Mouse (Mus musculus) hindbrain, embryonic 16.5 days (tissue): Measurements from ENCODE around the gene Atad2b. TPM values are rescaled to one million over a fixed set of nuclear protein-coding genes. Genes with fewer than 3 reads are reported as not detected.
"Not testable (repeated sequence)": the region's sequence is repeated elsewhere in the genome, so short reads cannot be mapped to it uniquely, and the experiment has no call there.

Experiments
- ATAC-seq: fragments of 200-750 bp; cut with Nextera tagmentation; 2 replicates; pipeline ENCODE4 v1.8.0; 2017; ENCODE audit warnings: moderate TSS enrichment, moderate library complexity
- H3K27ac ChIP-seq: fragments of 300-500 bp; sonication (generic); 2 replicates; pipeline ENCODE4 v1.5.1; 2014; ENCODE audit warnings: low read depth, mild to moderate bottlenecking, control low read depth, low read length, moderate library complexity
- H3K27me3 ChIP-seq: fragments of 300-500 bp; sonication (generic); replicated peaks from 2 replicates; pipeline ENCODE4 v1.6.1; 2014; ENCODE audit warnings: low read length; ENCODE audit not compliant: control insufficient read depth, insufficient read depth
- H3K36me3 ChIP-seq: fragments of 300-500 bp; sonication (generic); 2 replicates; pipeline ENCODE4 v1.6.1; 2014; ENCODE audit warnings: mild to moderate bottlenecking, low read length, moderate library complexity, mixed read lengths; ENCODE audit not compliant: control insufficient read depth, insufficient read depth
- H3K4me1 ChIP-seq: fragments of 300-500 bp; sonication (generic); 2 replicates; pipeline ENCODE4 v1.6.1; 2014; ENCODE audit warnings: low read depth, low read length; ENCODE audit not compliant: control insufficient read depth, insufficient read depth
- H3K4me2 ChIP-seq: fragments of 300-500 bp; sonication (generic); 2 replicates; pipeline ENCODE4 v1.6.1; 2014; ENCODE audit warnings: mild to moderate bottlenecking, low read length, control low read depth, moderate library complexity
- H3K4me3 ChIP-seq: fragments of 300-500 bp; sonication (generic); 2 replicates; pipeline ENCODE4 v1.5.1; 2014; ENCODE audit warnings: mild to moderate bottlenecking, low read length, control low read depth, moderate library complexity
- H3K9ac ChIP-seq: fragments of 300-500 bp; sonication (generic); 2 replicates; pipeline ENCODE4 v1.6.1; 2014; ENCODE audit warnings: low read depth, mild to moderate bottlenecking, control low read depth, low read length, moderate library complexity
- H3K9me3 ChIP-seq: fragments of 300-500 bp; sonication (generic); 2 replicates; pipeline ENCODE4 v1.6.1; 2014; ENCODE audit warnings: mild to moderate bottlenecking, low read length, moderate library complexity; ENCODE audit not compliant: control insufficient read depth
- WGBS: fragments of 180-500 bp; shearing (Covaris S2); extraction: QIAGEN DNeasy Blood & Tissue Kit; methylation state at CpG from one replicate; pipeline ENCODE4 v1.1.7; 2014; 5-methylcytosine and 5-hydroxymethylcytosine counted together
- polyA plus RNA-seq: library from polyadenylated mRNA; unstranded; fragments of >200 nt; fragmentation: Nextera tagmentation; extraction: Ambion mirVana; gene quantifications from 2 replicates; pipeline ENCODE4 v1.2.1, GENCODE M21; 2015

Atad2b gene
- polyA plus RNA-seq, 1 experiment from 2014 or later, result 5.9 TPM

GRCm38 (mm10) chr12:4906476-4906875 lies 10.7 kb upstream of the Atad2b start:
- Histone ChIP-seq H3K27ac (peak overlapping the region; percentile 93; the same call in 1 of the 2 replicates), H3K36me3 (no peaks in the 10 kb centered on the region), H3K4me3 (peak overlapping the region; percentile 87), H3K27me3 (no peaks in the 10 kb centered on the region), H3K9me3 (no peaks in the 10 kb centered on the region), H3K4me1 (peaks cover 3% of the 10 kb centered on the region), H3K9ac (peak overlapping the region; percentile 93), H3K4me2 (peak overlapping the region; percentile 76)
- no peak for ATAC-seq
- WGBS, result 53% methylated on average over 7 of the region's 7 CpGs

GRCm38 (mm10) chr12:4906951-4907906 lies 9.9 kb upstream of the Atad2b start, which contains the start of gene Ubxn2a:
Gene Ubxn2a (minus strand): TSS chr12:4907705.
- Histone ChIP-seq H3K27ac (peak within 1 kb of the TSS; percentile 93), H3K9ac (peak within 1 kb of the TSS; percentile 93), H3K9me3 (no peaks in the 10 kb centered on the region), H3K4me2 (peak within 1 kb of the TSS; percentile 76), H3K4me1 (peaks cover 3% of the 10 kb centered on the region), H3K27me3 (no peaks in the 10 kb centered on the region), H3K36me3 (no peaks in the 10 kb centered on the region), H3K4me3 (peak within 1 kb of the TSS; percentile 87)
- peak; percentile 97 for ATAC-seq
- WGBS, result under 1% methylated on average over 91 of the region's 125 CpGs

GRCm38 (mm10) chr12:4908391-4908790 lies 8.8 kb upstream of the Atad2b start:
- H3K9me3 ChIP-seq, result no peaks in the 10 kb centered on the region
- peaks cover 3% of the 10 kb centered on the region for H3K4me1 ChIP-seq
- no peak overlapping the region; the same call in 1 of the 2 replicates for H3K4me2 ChIP-seq
- WGBS, result 91% methylated on average over 7 of the region's 7 CpGs
- H3K4me3 ChIP-seq, result no peak overlapping the region; the same call in 1 of the 2 replicates
- H3K9ac ChIP-seq, result no peak overlapping the region
- no peak for ATAC-seq
- H3K27me3 ChIP-seq, result no peaks in the 10 kb centered on the region
- no peak overlapping the region for H3K27ac ChIP-seq
- no peaks in the 10 kb centered on the region for H3K36me3 ChIP-seq

GRCm38 (mm10) chr12:4910496-4910895 lies 6.7 kb upstream of the Atad2b start:
- H3K4me1 ChIP-seq, H3K36me3 ChIP-seq, H3K9me3 ChIP-seq, H3K27me3 ChIP-seq, H3K27ac ChIP-seq, H3K4me3 ChIP-seq, H3K4me2 ChIP-seq, ATAC-seq, H3K9ac ChIP-seq: not testable (repeated sequence)
- WGBS, result 83% methylated on average over 1 of the region's 1 CpGs

GRCm38 (mm10) chr12:4911716-4912115 lies 5.4 kb upstream of the Atad2b start:
- no peak for ATAC-seq
- no peaks in the 10 kb centered on the region for H3K27me3 ChIP-seq
- no peaks in the 10 kb centered on the region for H3K4me1 ChIP-seq
- no peaks in the 10 kb centered on the region for H3K9me3 ChIP-seq
- no peak overlapping the region for H3K27ac ChIP-seq
- H3K4me2 ChIP-seq, result no peak overlapping the region
- WGBS, result 79% methylated on average over 4 of the region's 4 CpGs
- no peaks in the 10 kb centered on the region for H3K36me3 ChIP-seq
- H3K9ac ChIP-seq, result no peak overlapping the region
- H3K4me3 ChIP-seq, result no peak overlapping the region

GRCm38 (mm10) chr12:4914441-4914840 lies 2.7 kb upstream of the Atad2b start:
- H3K4me2 ChIP-seq, result no peak overlapping the region
- ATAC-seq, result no peak
- no peaks in the 10 kb centered on the region for H3K9me3 ChIP-seq
- WGBS, result 39% methylated on average over 3 of the region's 3 CpGs
- H3K27ac ChIP-seq, result no peak overlapping the region
- H3K4me3 ChIP-seq, result no peak overlapping the region
- H3K27me3 ChIP-seq, result no peaks in the 10 kb centered on the region
- H3K4me1 ChIP-seq, result peaks cover 7% of the 10 kb centered on the region
- H3K36me3 ChIP-seq, result no peaks in the 10 kb centered on the region
- no peak overlapping the region for H3K9ac ChIP-seq

GRCm38 (mm10) chr12:4914944-4915343 lies 2.2 kb upstream of the Atad2b start:
- no peak for ATAC-seq
- 72% methylated on average over 3 of the region's 3 CpGs for WGBS
- H3K4me2 ChIP-seq, result no peak overlapping the region
- H3K4me1 ChIP-seq, result peaks cover 11% of the 10 kb centered on the region
- H3K9me3 ChIP-seq, result no peaks in the 10 kb centered on the region
- no peak overlapping the region for H3K27ac ChIP-seq
- no peak overlapping the region for H3K9ac ChIP-seq
- H3K36me3 ChIP-seq, result no peaks in the 10 kb centered on the region
- H3K4me3 ChIP-seq, result no peak overlapping the region
- no peaks in the 10 kb centered on the region for H3K27me3 ChIP-seq

- Histone ChIP-seq H3K4me1 (peaks cover 12% of the 10 kb centered on the region), H3K4me3 (peak overlapping the region; percentile 97), H3K27me3 (no peaks in the 10 kb centered on the region), H3K36me3 (no peaks in the 10 kb centered on the region), H3K9ac (peak overlapping the region; percentile 100), H3K9me3 (no peaks in the 10 kb centered on the region), H3K27ac (peak overlapping the region; percentile 100), H3K4me2 (peak overlapping the region; percentile 91)
- ATAC-seq, result peak; percentile 53
- 0% methylated on average over 35 of the region's 48 CpGs for WGBS
These were observed 845 bp downstream of the Atad2b start for GRCm38 (mm10) chr12:4917805-4918591.

GRCm38 (mm10) chr12:4928197-4928596 lies 11.0 kb downstream of the Atad2b start:
- no peaks in the 10 kb centered on the region for H3K4me1 ChIP-seq
- no peak for ATAC-seq
- H3K4me2 ChIP-seq, result no peak overlapping the region
- no peaks in the 10 kb centered on the region for H3K9me3 ChIP-seq
- no peaks in the 10 kb centered on the region for H3K27me3 ChIP-seq
- 82% methylated on average over 2 of the region's 2 CpGs for WGBS
- H3K36me3 ChIP-seq, result no peaks in the 10 kb centered on the region
- H3K9ac ChIP-seq, result no peak overlapping the region
- no peak overlapping the region for H3K4me3 ChIP-seq
- H3K27ac ChIP-seq, result no peak overlapping the region
